Mouse (Mus musculus) layer of hippocampus, postnatal 25 days (tissue): ENCODE measurements around the gene Zmiz2. TPM values are rescaled to one million over a fixed set of nuclear protein-coding genes. Genes with fewer than 3 reads are reported as not detected.
"Not testable (repeated sequence)": the region's sequence is repeated elsewhere in the genome, so short reads cannot be mapped to it uniquely, and the experiment has no call there.

Experiments used
- DNase-seq, 2 experiments: peaks; one replicate each; pipeline ENCODE4 v3.0.0; 2022; ENCODE audit warnings: mixed read lengths in 2 of 2, low spot score in 1 of 2; ENCODE audit errors: extremely low spot score in 1 of 2
- total RNA-seq, 2 experiments: library from RNA; stranded (reverse); gene quantifications; 2 replicates each; pipeline ENCODE4 v1.2.3; 2021

Zmiz2 gene
- 100 to 1,000 TPM; 165 to 189 TPM for total RNA-seq

DNA sequence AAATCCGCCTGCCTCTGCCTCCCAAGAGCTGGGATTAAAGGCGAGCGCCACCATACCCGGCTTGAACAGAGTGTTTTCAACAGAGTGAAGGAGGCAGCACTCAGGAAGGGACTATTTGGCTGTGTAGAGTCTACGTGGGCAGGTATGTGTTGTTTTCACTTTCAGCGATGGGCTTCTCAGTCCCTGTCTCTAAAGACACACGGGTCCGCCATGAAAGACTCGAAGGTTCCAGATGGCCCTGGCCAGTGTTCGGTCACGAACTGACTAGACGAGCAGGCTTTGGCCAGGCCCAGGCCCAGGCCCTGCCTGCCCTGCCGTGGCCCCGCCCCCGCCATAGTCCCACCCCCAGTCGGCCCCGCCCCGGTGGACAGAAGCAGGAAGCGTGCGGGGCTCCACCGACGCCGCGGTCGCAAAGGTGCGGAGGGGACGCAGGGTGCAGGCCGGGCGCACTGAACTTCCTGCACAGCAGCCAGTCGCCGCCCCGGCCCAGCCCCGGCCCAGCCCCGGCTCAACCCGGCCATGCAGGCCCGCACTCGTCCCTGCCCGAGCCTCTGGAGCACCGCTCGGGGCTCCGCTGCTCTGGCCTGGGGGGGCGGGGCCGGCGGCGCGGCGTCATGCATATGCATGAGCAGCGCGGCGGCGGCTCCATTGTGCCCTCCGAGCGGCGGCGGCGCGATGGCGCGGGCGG lies at the start of gene Zmiz2:
Gene Zmiz2 (plus strand): TSS at position 349 of the 688 bp plus-strand sequence.
- peak; percentile 82 to 96 for DNase-seq

- no peak for DNase-seq
Observed at GRCm38 (mm10) chr11:6345956-6346355, 42.9 kb upstream of the Zmiz2 start.

DNA sequence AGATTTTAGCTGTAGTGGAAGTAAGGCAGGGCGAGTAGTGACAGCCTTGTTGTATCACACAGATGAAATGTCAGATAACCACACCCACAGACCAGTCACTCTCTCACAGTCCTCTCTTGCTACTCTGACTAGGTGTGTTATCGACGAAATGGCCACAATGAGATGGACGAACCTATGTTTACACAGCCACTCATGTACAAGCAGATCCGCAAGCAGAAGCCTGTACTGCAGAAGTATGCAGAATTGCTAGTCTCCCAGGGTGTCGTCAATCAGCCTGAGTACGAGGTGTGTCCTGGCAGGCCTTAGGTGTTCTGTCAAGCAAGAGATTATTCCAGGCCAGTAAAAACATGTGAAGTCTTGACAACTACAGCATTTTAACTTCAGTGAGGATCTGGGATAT lies 41.9 kb upstream of the Zmiz2 start:
- DNase-seq: no peak

DNA sequence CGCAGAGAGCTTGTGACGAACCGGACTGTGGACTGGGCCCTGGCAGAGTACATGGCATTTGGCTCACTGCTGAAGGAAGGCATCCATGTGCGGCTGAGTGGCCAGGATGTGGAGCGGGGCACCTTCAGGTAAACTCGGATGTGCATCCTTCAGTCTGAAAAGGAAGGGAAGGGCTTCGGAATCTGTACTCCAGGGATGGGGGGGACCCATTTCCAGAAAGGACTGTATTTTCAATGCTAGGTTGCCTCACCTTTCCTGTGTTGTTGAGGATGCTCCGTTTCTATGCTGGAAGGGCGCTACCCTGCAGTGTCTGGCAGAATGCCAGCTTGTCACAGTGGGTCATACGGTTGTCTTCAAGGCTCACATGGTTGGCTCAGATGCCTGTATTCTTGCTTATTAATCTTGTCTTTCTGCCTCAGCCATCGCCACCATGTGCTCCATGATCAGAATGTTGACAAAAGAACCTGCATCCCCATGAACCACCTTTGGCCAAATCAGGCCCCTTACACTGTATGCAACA lies 40.1 kb upstream of the Zmiz2 start:
- DNase-seq: no peak

DNA sequence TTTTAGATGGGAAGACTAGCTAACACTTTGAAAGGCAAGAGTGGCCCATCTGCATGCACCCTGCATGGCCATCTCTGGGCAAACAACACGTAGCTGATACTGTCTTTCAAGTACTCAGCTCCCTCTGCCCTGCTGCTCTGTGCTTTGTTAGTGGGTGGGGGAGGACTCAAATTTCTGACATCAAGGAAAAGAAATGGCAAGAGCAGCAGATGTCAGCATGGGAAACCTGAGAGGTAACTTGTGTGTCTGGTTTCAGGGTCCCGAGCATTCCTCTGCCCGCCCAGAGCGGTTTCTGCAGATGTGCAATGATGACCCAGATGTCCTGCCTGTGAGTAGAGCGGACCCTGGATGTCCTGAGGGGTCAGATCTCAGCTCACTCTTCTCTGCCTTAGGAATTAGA lies 39.3 kb upstream of the Zmiz2 start:
- no peak for DNase-seq

GRCm38 (mm10) chr11:6355106-6355505 lies 33.8 kb upstream of the Zmiz2 start:
- DNase-seq: no peak

- no peak for DNase-seq
Observed at GRCm38 (mm10) chr11:6364581-6365275, 24.1 kb upstream of the Zmiz2 start.

DNA sequence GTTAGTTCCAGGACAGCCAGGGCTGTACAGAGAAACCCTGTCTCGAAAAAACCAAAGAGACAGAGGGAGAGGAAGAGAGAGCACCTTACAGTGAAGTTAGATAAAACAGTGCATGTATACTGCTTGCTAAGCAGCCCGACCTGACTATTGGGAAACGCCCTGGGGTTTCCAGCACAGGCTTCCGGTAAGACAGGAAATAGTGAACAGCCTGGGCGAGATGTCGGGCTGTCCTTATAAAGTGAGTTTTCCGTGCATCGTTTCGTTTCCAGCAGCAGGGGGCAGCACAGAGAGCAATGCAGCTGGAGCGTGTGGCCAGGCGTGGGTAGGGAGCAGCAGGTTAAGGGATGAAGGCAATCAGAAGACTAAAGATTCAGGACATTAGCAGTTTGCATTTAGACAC lies 23.0 kb upstream of the Zmiz2 start:
- peak; percentile 25 to 65 for DNase-seq

DNA sequence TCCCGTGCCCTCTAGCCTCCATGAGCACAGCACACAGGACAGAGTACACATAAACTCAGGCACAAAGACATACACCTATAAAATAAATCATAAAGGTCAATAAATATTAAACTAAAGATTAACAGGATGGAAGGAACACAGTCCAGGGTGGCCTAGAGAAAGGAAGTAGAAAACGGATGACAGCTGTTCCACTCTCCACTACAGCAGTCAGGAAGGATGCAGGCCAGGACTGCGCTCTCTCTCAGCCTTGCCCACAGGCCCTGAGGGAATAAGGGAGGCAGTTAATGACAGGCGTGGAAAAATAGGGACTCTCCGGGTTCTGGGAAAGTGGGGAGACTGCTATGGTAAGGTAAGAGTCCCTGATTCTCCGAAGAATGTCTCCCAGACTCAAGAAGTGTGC lies 22.4 kb upstream of the Zmiz2 start:
- DNase-seq: no peak

DNA sequence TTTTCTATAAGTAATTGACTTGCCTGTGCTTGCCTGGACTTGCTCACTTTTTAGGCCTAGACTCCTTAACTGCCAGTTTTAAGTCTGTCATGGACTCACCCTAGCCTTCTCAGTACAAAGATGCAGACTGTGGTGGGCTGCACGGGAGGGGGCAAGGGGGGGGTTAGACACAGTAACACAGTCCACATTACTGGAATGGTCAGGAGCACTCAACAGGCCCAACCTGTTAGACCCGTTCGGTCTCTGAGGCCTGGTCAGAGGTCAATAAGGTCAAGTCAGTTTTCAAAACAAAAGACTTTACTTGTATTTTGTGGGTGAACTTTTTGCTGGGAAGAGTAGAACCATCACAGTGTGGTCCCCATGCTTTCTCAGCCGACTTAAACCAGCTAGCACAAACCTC lies 21.7 kb upstream of the Zmiz2 start:
- no peak for DNase-seq

DNA sequence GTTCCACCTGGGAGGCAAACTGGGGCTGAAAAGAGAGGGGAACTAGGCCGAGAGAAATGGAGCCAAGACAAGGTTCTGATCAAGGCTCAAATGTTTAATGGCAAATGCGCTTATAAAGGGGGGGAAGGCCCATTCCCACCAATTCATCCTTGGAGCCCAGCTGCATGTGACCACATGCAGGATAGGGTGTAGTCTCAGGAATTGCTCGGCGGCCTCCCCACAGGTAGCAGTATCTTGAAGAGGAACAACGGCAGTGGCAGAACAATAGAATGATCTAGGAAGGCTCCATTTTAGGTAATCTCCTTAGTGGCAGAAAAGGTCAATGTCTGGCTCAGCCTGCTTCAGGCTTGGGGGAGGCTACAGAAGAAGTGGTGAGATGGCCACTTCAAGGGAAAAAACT lies 20.9 kb upstream of the Zmiz2 start:
- not testable (repeated sequence) for DNase-seq

DNA sequence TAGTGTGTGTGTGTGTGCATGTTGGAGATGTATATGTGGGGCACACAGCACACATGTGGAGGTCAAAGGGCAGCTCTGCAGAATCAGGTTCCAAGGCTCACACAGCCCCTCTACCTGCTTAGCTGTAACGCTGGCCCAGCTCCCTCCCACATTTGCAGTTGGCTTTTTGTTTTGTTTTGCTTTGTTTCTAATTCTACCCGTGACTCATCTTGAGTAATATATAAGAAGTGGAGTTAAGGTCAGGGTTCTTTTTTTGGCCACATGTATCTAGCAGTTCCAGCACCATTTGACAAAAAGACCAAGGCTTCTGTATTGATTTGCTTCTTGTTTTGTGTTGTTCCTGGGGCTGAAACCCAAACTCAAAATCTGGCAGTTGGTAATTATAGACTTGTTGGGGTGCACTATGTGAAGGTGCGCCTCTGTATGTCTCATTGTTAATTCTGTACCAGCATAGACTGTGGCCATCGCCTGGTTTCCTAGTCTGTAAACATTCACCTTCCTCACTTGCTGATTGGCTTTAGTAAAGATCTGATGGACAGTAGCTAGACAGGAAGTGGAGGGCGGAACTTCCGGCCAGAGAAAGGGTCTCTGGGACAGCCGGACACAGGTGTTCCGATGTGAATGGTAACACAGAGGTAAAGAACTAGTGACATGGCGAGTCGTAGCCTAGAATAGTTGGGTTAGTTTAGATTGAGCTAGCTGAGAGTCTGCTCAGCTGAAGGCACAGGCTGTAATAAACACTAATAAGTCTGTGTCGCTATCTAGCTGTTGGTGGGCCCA lies 17.3 kb upstream of the Zmiz2 start:
- DNase-seq: no peak

- no peak for DNase-seq
Observed at GRCm38 (mm10) chr11:6372784-6373183, 16.1 kb upstream of the Zmiz2 start.

DNA sequence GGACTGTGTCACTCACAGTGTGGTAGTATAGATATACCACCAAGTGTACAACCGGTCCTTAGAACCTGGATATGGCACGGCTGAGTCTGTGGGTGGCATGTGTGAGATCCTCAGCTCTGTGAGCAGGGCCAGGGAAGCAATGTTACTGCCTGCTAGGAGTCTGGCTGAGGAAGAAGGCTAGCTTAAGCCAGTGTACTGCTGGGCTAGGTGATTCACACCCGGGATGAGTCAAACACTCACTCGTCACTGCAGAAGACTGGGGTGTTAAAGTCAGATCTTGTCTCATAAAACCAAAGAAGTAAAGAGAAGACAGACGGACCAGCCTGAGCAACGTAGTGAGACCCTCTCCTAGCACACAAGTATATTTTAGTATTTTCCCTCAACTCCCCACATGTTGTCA lies 8.0 kb upstream of the Zmiz2 start:
- DNase-seq: no peak

DNA sequence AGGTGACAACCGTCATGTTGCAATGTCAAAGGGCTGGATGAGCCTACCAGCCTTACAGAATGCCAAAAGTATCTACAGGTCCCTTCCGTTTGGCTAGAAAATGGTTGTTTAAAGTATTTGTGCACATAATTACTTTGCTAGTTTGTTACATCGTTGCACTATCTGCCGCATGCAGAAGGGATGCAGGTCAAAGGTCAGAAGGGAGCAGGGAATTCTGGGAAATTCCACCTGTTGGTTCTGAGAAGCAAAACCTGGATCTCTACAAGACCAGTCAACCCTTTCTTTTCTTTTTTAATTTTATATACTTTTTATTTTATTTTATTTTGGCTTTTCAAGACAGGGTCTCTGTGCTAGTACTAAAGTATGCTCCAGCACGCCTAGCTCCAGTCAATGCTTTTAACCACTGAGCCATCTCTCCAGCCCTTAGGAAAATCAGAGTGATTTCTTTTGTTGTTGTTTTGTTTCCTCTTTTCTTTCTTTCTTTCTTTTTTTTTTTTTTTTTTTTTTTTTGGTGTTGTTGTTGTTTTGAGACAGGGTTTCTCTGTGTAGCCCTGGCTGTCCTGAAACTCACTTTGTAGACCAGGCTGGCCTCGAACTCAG lies 648 bp upstream of the Zmiz2 start:
- DNase-seq: no peak

DNA sequence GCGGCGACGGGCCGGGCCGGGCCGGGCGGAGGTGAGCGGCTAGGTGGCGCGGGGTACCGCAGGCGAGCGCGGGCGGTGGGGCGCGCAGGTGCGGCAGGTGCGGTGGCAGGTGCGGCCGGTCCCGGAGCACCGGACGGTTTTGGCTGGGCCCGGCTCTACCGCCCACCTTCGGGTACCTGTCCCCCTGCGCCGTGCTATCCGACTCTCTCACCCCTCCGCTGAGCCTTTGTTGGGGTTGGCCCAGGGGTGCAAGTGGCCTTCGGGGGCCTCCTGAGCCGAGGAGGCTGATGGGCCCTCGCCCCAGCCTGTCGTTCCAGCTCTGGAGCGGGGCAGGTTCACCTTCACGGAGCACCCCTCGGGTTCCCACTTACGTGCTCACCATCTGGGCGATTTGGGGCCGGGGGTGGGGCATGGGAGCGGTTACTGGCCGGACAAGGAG lies 628 bp downstream of the Zmiz2 start:
- no peak for DNase-seq

DNA sequence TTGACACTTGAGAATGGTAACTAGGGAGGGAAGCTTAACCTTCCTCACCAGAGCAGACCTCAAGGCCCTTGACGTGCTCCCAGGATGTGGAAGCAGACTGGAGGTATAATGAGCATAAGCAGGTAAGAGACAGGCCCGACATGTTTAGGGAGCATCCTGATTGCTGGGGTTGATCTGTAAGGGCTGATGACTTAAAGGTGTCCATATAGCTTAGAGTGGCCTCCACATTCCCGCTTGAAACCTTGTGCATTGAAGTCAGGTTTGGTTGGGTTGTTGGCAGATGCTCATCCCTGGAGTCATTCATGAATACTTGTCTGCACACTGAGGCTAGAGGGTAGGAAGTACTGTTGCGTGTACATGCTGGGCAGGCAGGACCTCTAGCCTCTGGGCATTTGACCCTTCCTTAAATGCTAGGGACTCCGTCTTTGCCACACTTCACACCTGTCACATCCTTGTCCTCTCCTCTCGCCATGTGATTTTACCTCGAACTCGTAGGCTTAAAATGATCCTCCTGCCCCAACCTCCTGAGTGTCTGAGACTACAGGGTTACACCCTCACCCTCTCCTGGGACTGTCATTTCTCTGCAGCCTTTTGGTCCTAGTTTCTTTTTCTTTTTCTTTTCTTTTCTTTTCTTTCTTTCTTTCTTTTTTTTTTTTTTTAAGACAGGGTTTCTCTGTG lies 1.6 kb downstream of the Zmiz2 start:
- no peak for DNase-seq

DNA sequence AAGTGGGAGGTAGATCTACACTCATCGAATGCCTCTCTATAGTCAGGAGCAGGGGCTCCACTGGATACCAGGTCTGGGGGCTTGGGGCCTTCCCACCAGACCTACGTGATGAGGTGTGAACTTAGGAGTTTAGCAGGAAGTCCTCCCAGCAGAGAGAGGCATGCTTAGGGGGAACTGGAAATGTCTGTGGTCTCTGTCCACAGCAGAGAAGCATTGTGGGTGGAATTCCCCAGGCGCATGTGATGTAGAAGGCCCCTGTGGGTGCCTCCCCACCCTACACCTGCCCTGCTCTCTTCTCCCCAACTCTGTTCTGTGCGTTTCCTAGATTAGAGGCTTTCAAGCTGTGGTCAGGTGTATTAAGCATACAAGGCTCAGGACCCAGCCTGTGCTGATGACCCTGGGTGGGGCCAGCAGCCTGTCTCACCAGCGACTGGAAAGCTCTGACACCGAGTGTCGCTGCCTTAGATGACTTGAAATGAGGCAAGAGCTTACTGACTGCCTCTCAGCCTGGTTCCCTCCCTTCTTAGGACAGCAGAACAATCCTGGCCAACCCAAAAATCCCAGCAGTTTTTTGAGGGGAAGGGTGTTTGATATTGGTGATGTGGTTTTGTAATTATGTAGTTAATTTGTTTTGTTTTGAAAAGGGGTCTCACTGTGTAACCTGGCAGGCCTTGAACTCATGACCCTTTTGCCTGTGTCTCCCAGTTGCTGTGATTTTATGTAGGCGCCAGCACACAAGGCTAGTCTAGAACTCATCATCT lies 2.8 kb downstream of the Zmiz2 start:
- no peak for DNase-seq

DNA sequence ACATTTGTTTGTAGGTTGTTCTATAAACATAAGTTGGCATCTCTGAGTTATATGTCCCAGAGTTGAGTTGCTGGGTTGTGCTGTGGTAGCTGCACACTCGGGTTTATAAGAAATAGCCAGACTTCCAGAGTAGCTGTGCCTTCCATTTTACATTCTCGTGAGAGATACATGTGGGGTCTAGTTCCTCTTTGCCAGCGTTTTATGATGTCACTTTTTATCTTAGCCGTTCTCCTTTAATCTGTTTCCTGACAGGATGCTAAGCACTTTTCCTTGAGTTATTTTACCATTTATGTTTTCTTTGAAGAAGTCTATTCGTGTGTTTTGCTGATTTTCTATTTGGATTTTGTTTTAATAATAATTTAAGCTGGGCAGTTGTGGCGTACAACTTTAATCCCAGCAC lies 4.0 kb downstream of the Zmiz2 start:
- DNase-seq: no peak

- DNase-seq: no peak
Observed at GRCm38 (mm10) chr11:6393866-6394265, 5.0 kb downstream of the Zmiz2 start.
